Mouse (Mus musculus): ENCODE measurements around the gene Otos.

The Otos gene
- long read RNA-seq, experiment 1, partial matches to known transcripts: 0 of 1 reads
- long read RNA-seq, experiment 1, other reads (novel, unspliced or antisense): 0 of 1 reads
- long read RNA-seq, experiment 2, partial matches to known transcripts: 0 of 1 reads
- long read RNA-seq, experiment 2, other reads (novel, unspliced or antisense): 0 of 1 reads

DNA sequence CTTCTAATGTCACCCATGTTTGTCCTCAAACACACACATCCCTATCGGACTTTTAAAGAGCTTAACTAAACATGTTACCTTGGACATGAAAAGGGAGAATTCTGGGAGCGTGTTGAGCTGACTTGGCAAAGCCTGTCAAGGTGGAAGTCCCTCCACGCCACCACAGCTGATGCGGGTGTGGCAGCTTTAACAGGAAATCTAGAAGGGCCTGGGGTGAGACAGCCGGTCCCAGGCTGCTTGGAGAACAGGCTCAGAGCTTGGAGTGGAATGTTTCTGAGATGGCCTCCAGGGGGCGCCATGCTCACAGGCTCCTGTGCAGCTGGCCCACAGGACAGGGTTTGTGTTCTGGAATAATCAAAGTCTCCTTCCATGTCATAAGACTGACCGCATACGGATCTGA, at the start of gene Otos:
Gene Otos (minus strand): TSS at position 169 of the 400 bp plus-strand sequence.
- intact Hi-C loops (cut with DNase I): loop anchor here (5.0 kb wide), 2 partner anchors 126 to 184 kb away; partner anchors contain the start of gene Gpc1

DNA sequence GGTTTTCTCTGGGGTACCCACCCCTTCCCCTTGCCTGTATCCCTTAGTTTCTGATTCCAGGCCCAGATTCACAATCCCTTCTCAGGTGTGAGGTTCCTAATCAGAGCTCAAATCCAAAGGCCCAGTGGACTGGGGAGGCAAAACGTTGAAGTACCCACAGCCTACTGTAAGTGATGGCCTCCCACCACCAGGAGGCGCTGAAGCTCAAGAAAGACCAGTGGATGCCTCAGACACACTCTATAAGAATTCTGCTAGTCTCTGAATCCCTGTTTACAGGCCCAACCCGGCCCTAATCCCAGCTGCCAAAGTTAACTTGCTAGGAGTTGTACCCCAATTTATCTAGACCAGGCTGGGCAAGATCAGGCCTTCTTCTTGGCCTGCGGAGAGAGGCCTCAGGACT, 48.2 kb upstream of the Otos start:
- intact Hi-C loops (cut with DNase I): loop anchor here (1.0 to 5.0 kb wide), 2 partner anchors 137 to 200 kb away; no protein-coding TSS in a partner anchor

DNA sequence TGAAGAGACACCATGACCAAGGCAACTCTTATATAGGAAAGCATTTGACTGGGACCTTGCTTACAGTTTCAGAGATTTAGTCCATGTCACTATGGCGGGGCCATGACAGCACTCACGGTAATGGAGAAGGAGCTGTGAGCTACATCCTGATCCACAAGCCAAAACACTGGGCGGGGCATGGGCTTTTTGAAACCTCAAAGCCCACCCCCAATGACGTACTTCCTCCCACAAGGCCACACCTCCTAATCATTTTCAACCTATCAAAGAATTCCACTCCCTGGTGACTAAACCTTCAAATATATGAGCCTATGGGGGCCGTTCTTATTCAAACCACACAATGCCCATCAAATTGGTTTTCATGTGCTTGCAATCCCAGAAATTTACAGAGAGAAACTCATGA, 47.1 kb upstream of the Otos start:
- intact Hi-C loops (cut with DNase I): loop anchor here (5.0 kb wide), 1 partner anchor 202 kb away; no protein-coding TSS in a partner anchor

DNA sequence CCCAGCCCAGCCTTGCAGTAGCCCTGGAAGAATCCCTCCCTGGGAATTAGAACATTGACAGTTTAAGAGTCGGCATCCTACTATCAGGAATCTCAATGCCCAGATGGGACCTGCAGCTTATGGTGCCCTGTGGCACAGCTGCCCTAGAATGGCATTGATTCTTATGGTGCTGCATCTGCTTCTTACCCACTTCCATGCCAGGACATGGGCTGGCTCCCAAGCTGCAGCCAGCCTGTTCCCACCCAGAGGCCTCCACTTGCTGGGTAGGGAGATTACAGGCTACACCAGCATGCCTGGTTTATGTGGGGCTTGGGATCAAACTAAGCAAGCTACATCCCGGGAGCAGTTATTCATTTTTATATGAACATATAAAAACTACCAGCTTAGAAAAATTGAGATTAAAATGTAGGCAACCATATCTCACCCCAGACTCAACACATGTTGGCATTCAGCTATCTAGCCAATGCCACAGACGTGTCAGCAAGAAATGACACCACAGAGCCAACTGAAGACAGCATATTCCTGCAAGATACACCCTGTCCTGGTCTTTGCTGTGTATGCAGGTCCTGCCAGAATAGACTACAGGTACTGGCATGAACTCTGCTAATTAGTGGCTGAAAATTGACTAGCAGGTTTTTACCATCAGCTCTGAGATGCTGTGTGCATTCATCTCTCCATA, 42.7 kb upstream of the Otos start:
- intact Hi-C loops (cut with DNase I): no loop called here

DNA sequence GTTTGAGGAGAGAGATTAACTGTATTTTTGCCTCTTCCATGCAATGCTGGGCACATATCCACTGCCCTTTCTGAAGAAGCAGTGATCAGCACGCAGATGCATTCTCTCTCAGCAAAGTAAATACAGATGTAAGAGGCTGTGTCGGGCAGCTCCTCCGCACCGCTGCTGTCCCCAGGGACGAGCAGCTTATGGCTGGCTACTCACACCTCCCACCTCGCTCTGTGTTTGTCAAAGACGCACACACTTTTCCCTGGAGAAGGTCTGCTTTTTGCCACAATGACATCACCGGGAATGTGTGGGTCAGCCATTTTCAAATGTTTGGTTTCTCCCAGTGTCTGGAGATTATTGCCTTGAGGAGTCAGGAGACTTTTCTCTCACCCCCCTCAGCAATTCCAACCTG, 38.4 kb upstream of the Otos start:
- intact Hi-C loops (cut with DNase I): no loop called here

DNA sequence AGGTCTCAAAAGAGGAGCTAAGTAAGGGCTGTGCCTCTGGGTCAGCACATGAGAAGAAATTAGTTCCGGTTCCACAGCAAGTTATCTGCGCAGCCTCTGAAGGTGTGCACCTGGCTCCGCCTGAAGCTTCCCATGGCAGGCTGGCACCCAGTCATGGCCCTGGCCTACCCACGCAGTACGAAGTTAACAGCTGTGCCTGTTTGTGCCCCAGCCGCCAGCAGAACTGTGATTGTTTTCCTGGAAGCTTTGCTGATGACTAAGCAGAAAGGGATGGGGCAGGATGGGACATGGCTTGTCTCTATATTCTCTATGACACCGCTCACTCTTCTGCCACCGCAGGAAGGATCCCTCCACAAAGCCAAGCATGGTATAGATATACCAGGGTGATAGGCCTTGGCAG, 34.5 kb upstream of the Otos start:
- intact Hi-C loops (cut with DNase I): no loop called here

DNA sequence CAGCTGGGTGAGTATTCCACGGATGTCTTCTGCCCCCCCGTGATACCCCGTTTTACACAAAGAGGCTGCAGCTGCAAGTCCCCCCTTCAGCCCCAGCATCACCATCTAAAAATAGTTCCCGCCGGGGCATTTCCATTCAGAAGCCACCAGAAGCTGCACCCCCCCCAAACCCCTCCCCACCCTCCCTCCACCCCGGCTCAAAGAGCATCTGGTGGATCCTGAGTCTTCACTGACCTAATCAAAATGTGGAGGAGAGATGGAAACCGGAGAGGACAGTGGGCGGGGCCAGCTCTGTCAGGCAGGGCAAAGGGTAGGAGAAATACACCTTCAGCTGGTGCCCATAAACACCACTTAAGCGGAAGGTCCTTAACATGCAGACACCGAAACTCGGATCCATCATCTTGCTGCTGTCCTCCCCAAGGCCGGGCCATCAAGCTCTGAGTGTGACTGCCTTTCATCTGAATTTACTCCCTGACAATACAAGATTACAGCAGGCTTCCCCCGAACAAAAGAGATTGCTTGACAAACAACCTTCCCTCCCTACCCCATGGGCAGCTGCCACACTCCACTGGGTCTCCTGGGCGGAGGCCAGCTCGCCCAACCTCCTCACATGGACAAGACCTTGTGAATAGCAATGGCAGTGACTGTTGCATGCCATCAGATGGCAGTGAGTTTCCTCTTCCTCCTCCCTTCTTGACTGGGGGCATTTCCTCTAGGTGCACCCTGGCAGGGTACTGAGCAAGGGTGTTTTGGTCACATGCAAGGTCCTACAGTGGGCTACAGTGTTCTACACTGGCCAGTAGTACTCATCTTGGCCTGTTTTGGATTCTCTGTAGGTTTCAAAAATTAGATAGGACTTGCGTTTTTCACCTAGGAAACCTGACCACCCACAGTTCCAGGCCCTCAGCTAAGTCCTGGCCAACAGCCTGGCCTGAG, 32.3 kb upstream of the Otos start:
- intact Hi-C loops (cut with DNase I): no loop called here

DNA sequence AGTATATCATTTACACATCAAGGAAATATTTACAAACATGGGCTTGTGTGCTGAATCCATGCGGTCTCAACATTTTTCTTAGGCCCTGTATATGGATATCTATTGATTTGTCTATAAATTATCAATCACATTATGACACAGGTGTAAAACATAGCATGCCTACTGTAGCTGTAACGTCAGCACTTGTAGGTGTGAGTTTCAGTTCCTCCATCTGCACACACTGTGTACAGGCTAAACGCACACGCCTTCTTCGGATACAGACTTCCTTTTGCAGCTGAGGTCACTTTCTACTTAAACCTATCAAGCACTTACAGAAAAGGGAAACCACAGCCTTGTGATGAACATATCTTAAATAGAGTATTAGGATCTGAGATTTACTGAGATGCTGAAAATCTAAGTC, 30.1 kb upstream of the Otos start:
- intact Hi-C loops (cut with DNase I): no loop called here

DNA sequence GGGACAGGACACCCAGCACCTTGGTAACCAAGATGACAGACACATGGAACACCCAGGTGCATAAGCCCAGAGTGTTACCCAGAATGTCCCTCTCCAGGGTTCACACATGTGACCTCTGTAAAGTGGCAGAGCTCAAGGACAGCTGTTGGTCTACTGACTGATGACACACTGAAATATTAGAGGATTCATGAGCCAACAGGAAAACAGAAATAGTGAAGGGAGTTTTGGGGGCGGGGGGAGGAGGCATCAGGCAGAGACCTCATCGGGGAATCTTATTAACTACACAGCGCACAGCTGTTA, 28.0 kb upstream of the Otos start:
- intact Hi-C loops (cut with DNase I): no loop called here

DNA sequence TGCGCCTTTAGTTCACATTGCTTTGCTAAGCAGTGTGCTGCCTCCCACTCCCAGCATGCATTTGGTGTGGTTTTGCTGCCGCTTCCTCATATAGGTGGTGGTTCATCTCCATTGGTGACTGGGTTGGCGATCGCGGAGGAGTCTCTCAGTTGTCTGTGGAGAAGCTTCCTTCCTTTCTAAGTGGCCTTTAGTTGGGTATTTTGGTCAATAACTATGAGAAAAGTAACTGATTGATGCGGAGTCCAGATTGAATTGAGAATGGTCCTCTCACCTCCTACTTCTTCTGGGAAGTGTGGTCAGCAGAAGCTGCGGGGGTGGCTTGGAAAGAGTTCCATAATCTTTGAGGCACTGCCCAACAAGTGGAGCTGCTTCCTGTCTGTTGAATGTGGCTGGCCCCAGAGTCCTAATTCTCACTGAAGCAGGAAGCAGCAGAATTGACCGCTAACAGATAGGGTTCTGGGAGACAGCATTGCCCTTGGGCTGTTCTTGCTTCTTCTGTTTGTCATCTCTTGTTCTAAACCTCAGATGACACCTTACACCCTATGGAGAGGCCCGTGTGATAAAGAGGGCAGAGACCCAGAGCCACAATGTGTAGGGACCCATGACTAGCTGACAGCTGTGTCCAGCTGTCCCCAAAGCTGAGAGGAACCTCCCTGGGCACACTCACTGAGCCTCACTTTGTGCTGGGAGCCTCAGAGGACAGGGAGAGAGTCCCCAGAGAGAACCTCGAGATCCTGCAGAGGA, 27.5 kb upstream of the Otos start:
- intact Hi-C loops (cut with DNase I): no loop called here

DNA sequence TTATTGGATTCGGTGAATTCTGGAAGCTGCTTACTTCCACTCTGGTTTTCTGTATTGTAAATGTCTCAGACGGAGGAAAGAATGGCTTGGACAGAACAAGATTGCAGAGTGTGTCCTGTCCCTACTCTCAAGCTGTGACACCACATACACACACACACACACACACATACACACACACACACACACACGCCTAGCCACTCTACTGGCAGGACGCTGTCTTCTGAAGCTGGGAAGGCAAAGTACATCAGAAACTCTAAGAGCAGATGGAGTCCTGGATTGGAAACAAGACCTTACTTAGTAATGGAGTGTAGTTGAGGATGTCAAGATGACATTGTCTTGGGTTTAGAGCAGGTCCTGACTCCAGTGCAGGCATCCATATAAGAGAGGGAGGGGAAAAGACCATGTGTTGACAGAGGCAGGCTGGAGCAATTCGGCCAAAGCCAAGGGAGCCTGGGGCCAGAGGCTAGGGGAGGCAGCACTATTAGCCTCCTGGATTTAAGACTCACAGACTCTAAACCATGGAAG, 24.7 kb upstream of the Otos start:
- intact Hi-C loops (cut with DNase I): no loop called here

DNA sequence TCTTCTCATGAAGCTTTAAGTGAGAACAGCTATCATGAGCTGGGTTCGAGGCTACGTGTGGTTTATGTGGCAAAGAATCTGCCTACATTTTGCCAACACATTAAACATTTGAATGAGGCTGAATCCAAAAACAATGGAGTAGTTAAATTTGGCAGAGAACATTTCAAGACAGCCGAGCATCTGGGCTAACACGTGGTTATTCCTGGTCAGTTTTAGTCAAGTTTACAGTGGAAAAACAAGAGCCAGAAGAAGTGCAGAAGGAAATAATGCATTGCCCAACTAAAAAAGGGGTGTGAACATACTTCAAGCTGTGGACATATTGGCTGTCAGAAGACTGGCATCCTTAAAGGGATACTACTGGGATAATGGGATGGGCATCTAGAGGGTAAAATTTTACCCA, 22.7 kb upstream of the Otos start:
- intact Hi-C loops (cut with DNase I): no loop called here

DNA sequence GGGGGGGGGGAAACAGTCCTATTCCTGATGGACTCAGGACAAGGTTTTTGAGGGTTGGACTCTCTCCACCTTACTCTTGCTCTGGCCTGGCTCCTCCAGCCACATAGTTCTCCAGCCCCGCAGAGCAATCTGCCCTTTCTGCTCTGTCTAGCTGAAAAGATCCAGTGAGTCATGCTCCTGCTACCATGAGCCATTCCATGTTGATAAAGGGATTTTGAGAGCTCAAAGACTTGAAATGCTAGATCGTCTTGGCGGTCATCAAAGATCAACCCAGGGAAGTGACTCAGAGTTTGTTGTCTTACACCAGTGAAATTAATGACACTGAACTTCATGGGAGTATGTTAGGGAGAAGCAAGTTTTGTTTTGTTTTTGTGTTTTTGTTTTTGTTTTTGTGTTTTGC, 20.8 kb upstream of the Otos start:
- intact Hi-C loops (cut with DNase I): no loop called here

DNA sequence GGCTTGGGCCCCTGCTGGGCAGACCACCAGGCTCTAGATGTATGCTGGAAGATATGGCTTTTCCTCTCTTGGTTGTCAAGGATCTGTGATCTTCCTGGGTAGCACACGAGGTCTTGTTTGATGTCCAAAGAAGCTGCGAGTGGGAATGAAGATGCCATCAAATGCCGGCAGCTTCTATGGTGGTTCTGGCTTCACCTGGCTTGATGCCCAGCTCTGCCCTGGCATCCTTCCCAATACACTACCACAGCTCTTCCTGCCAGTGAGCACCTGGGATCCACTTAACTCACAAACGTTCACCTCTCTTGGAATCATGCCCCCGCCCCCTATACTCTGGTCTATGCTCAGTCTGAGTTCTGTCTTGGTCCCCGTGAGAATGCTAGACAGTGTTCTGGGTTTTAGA, 18.5 kb upstream of the Otos start:
- intact Hi-C loops (cut with DNase I): no loop called here

DNA sequence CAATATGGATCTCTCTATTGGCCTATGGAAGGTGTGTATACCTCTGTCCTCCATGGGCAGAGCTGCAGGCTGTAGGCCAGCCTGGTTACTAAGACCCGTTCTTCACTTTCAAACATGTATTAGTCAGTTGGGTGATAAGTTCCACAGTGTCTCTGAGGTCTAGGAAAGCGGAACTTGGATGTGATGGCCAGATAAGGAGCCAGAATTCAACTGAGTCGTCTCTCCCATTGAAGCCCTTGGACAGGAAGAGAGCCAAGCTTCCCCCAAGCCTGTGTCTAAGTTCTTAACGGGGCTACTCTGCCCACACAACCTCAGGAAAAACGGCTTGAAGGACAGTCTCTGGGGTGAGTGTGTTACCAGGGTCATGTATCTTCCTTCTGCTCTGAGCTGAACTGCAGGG, 10.8 kb upstream of the Otos start:
- intact Hi-C loops (cut with DNase I): no loop called here

DNA sequence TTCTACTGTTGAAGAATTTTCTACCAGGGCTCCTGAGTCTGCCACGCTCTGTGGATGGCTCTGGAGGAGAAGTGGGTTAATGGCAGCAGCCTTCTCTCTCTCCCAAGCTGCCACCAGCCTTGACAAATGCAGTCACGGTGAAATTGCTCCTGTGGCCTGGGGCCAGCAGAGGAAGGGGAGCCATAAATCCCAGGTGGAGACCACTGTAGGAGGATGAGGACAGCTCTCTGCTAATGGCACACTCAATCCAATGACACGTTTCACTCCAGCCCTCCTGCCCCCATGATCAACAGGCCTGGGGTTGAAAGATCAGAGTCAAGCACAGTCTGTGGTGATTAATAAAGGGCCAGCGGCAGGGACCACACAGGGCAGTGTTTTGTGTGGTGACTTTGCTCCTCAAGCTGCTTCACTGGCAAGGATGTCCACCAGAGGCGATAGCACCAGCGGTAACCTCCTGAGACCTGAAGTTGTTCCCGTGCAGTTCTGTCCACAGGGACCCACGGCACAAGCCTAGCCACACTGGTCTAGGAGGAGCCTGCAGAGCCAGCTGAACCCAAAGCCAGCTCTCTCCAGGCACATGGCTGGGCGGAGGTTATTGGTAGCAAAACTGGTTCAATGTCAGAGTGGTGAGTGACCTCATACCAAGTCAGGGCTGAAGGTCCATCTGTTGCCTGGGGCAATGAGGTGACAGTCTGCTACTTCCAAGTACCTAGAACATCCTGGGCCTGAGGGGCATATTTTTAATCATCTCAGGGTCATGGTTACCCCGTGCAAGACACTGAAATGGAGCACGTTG, 8.6 kb upstream of the Otos start:
- intact Hi-C loops (cut with DNase I): no loop called here

DNA sequence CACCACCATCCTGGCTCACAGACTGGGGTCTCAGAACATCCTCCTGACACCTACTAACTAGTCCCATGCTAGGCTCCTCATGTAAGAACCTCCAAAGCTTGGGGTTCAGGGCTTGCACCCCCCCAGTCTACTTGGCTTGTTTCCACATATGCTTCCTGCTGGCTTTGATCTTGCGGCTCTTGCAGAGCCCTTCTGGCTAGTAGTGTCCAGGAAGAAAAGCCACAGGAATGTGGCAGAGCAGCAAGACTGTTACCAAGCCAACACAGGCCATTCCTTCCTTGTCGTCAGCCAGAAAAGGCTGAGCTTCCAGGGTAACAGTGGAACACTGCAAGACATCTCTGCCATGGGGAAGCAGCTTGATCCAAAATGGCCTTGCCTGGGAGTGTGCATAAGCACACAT, 6.0 kb upstream of the Otos start:
- intact Hi-C loops (cut with DNase I): no loop called here

DNA sequence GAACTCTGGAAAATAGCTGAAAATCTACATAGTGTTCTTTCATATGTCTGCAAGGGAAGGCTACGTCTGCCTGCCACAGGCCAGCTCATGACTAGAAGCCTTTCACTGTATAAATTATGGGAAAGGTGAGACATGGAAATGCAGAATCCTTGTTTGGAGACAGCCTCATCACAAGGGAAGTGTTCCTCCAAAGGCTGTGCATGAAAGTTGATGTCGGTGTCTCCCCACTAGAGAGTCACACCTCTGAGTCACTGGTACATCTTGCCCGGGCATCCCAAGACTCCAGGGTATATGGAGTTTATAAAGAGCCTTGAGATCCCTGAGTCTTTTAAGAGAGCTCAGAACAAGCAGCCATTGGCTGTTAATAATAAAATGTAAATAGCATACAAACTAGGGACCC, 4.5 kb upstream of the Otos start:
- intact Hi-C loops (cut with DNase I): no loop called here

DNA sequence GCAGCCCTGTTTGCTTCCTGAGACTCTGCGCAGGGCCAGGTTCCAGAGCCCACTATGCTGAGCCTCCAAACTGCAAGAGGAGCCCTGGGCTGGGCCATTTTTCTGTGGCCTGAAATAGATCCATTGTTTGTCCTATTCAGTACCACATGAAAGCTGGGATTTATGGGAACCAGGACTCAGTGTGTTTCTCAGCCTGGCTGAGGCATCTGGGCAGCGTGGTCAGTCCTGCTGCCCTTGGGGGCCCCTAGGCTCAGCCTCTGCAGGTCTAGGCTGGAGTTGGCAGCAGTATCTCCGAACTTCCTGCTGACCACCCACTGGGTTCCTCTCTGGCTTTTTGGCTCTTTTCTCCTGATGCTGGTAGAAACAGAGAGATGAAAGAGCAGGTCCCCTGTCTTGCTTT, 2.8 kb upstream of the Otos start:
- intact Hi-C loops (cut with DNase I): no loop called here

DNA sequence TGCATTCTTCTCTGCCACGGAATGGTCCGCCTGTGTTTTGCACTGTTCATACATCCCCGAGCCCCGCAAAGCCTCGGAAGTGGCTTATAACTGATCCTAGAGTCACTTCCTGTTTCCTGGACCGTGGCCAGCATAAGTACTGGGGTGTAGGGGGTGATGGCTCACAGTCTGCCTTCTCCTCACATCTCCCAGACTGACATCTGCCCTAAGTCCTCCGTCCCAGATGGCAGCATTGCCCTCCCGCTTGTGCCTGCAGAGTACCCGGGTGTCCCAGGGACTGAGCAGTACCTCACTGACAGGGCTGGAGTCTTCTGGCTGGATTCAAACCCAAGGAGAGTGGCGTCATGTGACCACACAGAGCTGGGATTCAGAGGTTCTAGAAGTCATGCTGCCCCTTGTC, 444 bp downstream of the Otos start:
- intact Hi-C loops (cut with DNase I): loop anchor here (5.0 kb wide), 2 partner anchors 126 to 184 kb away; partner anchors contain the start of gene Gpc1

Data from adrenal gland (tissue).